In genomic region chr7:30840306-30840705, GRCm38 (mm10) we compare ENCODE assay signal across 29 mouse cellular contexts. TPM values are rescaled to one million over a fixed set of nuclear protein-coding genes. Genes with fewer than 3 reads are reported as not detected.
DNase-seq lines count a peak whose midpoint lies in the region; ATAC-seq and TF ChIP-seq lines count a peak whose summit lies in the region.
"Had no signal": no experiment of that assay in that cellular context is flagged by ENCODE, and none has a peak within 500 bp of the region (broad histone marks: within the 10 kb centered on the region; RNA-seq: fewer than 3 reads in every experiment).

No protein-coding gene starts in this region.

- H3K4me3 ChIP-seq in hindbrain, postnatal 0 days (ENCODE audit: low read length), result no peak overlapping the region
- H3K4me3 ChIP-seq in hindbrain, embryonic 11.5 days (ENCODE audit: low read depth, low read length), result no peak overlapping the region
- H3K4me3 ChIP-seq: forebrain, embryonic 10.5 days; forebrain, embryonic 15.5 days; heart, embryonic 13.5 days; hindbrain, embryonic 13.5 days had no signal

- DNase-seq in hindbrain, postnatal 0 days (ENCODE audit: low spot score), result peak; percentile 10
- no peak for DNase-seq in hindbrain, embryonic 11.5 days (ENCODE audit: low spot score)
- peak; percentile 35 for DNase-seq in testis, postnatal 14 days (ENCODE audit: low spot score)
- DNase-seq in testis, postnatal 10 days (ENCODE audit: low spot score), result no peak
- DNase-seq in brain, embryonic 14.5 days (ENCODE audit: low read depth), result peak; percentile 13
- DNase-seq in cerebellum, postnatal 10 days, result no peak
- DNase-seq: adrenal gland, adult 2 months; adrenal gland, postnatal 14 days; cerebellum, adult 11-12 months; cerebellum, adult 8-10 months; cerebellum, postnatal 14 days; gastrocnemius, postnatal 25 days had no signal

- TF ChIP-seq POLR2A in brain, embryonic 14.5 days (IDR thresholded peaks at IDR 0.05; ENCODE audit: borderline replicate concordance, extremely low read depth, insufficient read depth, insufficient read length, poor library complexity, severe bottlenecking), result no peak

- no peak overlapping the region for H3K27ac ChIP-seq in hindbrain, postnatal 0 days
- no peak overlapping the region for H3K27ac ChIP-seq in hindbrain, embryonic 11.5 days (ENCODE audit: low read depth, low read length)
- H3K27ac ChIP-seq: forebrain, embryonic 10.5 days; forebrain, embryonic 15.5 days; heart, embryonic 13.5 days; hindbrain, embryonic 13.5 days had no signal

- H3K27me3 ChIP-seq in hindbrain, postnatal 0 days (ENCODE audit: insufficient read depth, low read length), result no peaks in the 10 kb centered on the region
- H3K27me3 ChIP-seq in hindbrain, embryonic 11.5 days (ENCODE audit: control insufficient read depth, insufficient read depth, low read length), result no peaks in the 10 kb centered on the region
- H3K27me3 ChIP-seq: forebrain, embryonic 15.5 days; hindbrain, embryonic 13.5 days had no signal

- H3K4me2 ChIP-seq in hindbrain, postnatal 0 days (ENCODE audit: low read depth, low read length), result no peak overlapping the region
- no peak overlapping the region for H3K4me2 ChIP-seq in hindbrain, embryonic 11.5 days (replicated peaks; ENCODE audit: low read depth, low read length)
- H3K4me2 ChIP-seq: forebrain, embryonic 15.5 days; heart, embryonic 13.5 days; hindbrain, embryonic 13.5 days had no signal

- WGBS in hindbrain, postnatal 0 days, result 70% methylated on average over 3 of the region's 3 CpGs
- WGBS in hindbrain, embryonic 11.5 days, result 85% methylated on average over 3 of the region's 3 CpGs

- no peak for ATAC-seq in hindbrain, postnatal 0 days
- ATAC-seq in hindbrain, embryonic 11.5 days (ENCODE audit: low FRiP score), result no peak
- ATAC-seq: CD4-positive, CD25-positive, alpha-beta regulatory T cell, adult 4 months; forebrain, embryonic 15.5 days; hindbrain, embryonic 16.5 days; inflammation-experienced regulatory T-cells, adult 6 months; Patski had no signal

- no peaks in the 10 kb centered on the region for H3K4me1 ChIP-seq in hindbrain, postnatal 0 days (ENCODE audit: insufficient read depth, low read length)
- no peaks in the 10 kb centered on the region for H3K4me1 ChIP-seq in hindbrain, embryonic 11.5 days (replicated peaks; ENCODE audit: control insufficient read depth, insufficient read depth, low read length)
- H3K4me1 ChIP-seq: forebrain, embryonic 10.5 days; forebrain, embryonic 15.5 days had no signal

- no peak for TF ChIP-seq CTCF in hindbrain, postnatal 0 days (IDR thresholded peaks at IDR 0.05; ENCODE audit: low read depth)
- TF ChIP-seq CTCF in brain, embryonic 14.5 days (IDR thresholded peaks at IDR 0.05; ENCODE audit: borderline replicate concordance, extremely low read depth, insufficient read depth, insufficient read length), result no peak

- no peak overlapping the region for H3K9ac ChIP-seq in hindbrain, postnatal 0 days (replicated peaks; ENCODE audit: low read length)
- H3K9ac ChIP-seq in hindbrain, embryonic 11.5 days (ENCODE audit: low read depth, low read length), result no peak overlapping the region
- H3K9ac ChIP-seq: forebrain, embryonic 15.5 days; heart, embryonic 13.5 days; hindbrain, embryonic 13.5 days had no signal

- H3K9me3 ChIP-seq in hindbrain, postnatal 0 days (ENCODE audit: low read length), result no peaks in the 10 kb centered on the region
- H3K9me3 ChIP-seq in hindbrain, embryonic 11.5 days (ENCODE audit: control insufficient read depth, low read length), result no peaks in the 10 kb centered on the region
- H3K9me3 ChIP-seq: forebrain, embryonic 10.5 days; forebrain, embryonic 15.5 days; heart, embryonic 13.5 days; hindbrain, embryonic 13.5 days had no signal

- H3K36me3 ChIP-seq in hindbrain, postnatal 0 days (ENCODE audit: insufficient read depth, low read length), result no peaks in the 10 kb centered on the region
- H3K36me3 ChIP-seq in hindbrain, embryonic 11.5 days (ENCODE audit: control insufficient read depth, insufficient read depth, low read length), result no peaks in the 10 kb centered on the region
- H3K36me3 ChIP-seq: forebrain, embryonic 10.5 days; forebrain, embryonic 15.5 days; heart, embryonic 13.5 days; hindbrain, embryonic 13.5 days had no signal

RNA-seq across cellular contexts. Expression of gene Ffar3, which starts 15.7 kb away (rescaled TPM):
- total RNA-seq in hindbrain, postnatal 0 days (2014; rRNA removed), result 0.05 TPM in 1 of 2 replicates, not detected in the other
- polyA plus RNA-seq in hindbrain, postnatal 0 days (2015; fragmentation: Nextera tagmentation; extraction: Ambion mirVana), result 0.09 TPM in 1 of 2 replicates, not detected in the other
- not detected in 2 replicates for polyA plus RNA-seq in hindbrain, embryonic 11.5 days (2014; fragmentation: Nextera tagmentation; extraction: Ambion mirVana)
- not detected in 2 replicates for polyA plus RNA-seq in brain, embryonic 14.5 days (2012; rRNA removed)
- total RNA-seq: gastrocnemius, adult 8-10 months; gastrocnemius, postnatal 25 days; heart, adult 18-20 months; heart, postnatal 25 days; hematopoietic stem cell, adult 5-6 weeks had no signal
- polyA plus RNA-seq: C2C12; CD4-positive, CD25-positive, alpha-beta regulatory T cell, adult 4 months; embryonic facial prominence, embryonic 11.5 days; embryonic facial prominence, embryonic 14.5 days; forebrain, embryonic 10.5 days; forebrain, embryonic 15.5 days; gonadal fat pad, adult 2 months; heart, embryonic 13.5 days; heart, embryonic 16.5 days; Patski had no signal

RNA-seq across cellular contexts. Expression of gene Ffar2, which starts 16.7 kb away (rescaled TPM):
- total RNA-seq in hindbrain, postnatal 0 days (2014; rRNA removed), result 0.16 TPM in 1 of 2 replicates, not detected in the other
- 0.19 and 0.23 TPM in 2 replicates for polyA plus RNA-seq in hindbrain, postnatal 0 days (2015; fragmentation: Nextera tagmentation; extraction: Ambion mirVana)
- 0.20 TPM in 1 of 2 replicates, not detected in the other for polyA plus RNA-seq in hindbrain, embryonic 11.5 days (2014; fragmentation: Nextera tagmentation; extraction: Ambion mirVana)
- 0.13 and 0.46 TPM in 2 replicates for polyA plus RNA-seq in brain, embryonic 14.5 days (2012; rRNA removed)
- polyA plus RNA-seq: C2C12; embryonic facial prominence, embryonic 11.5 days; forebrain, embryonic 10.5 days; heart, embryonic 13.5 days; Patski had no signal

RNA-seq across cellular contexts. Expression of gene Ffar1, which starts 21.1 kb away (rescaled TPM):
- not detected in 2 replicates for total RNA-seq in hindbrain, postnatal 0 days (2014; rRNA removed)
- not detected in 2 replicates for polyA plus RNA-seq in hindbrain, postnatal 0 days (2015; fragmentation: Nextera tagmentation; extraction: Ambion mirVana)
- polyA plus RNA-seq in hindbrain, embryonic 11.5 days (2014; fragmentation: Nextera tagmentation; extraction: Ambion mirVana), result not detected in 2 replicates
- not detected in 2 replicates for polyA plus RNA-seq in brain, embryonic 14.5 days (2012; rRNA removed)
- total RNA-seq: adrenal gland, adult 2 months; adrenal gland, postnatal 14 days; gastrocnemius, adult 8-10 months; gastrocnemius, postnatal 25 days; heart, postnatal 25 days; hematopoietic stem cell, adult 5-6 weeks had no signal
- polyA plus RNA-seq: adrenal gland, adult 2 months; C2C12; embryonic facial prominence, embryonic 11.5 days; embryonic facial prominence, embryonic 14.5 days; forebrain, embryonic 10.5 days; forebrain, embryonic 15.5 days; heart, embryonic 13.5 days; hindbrain, embryonic 13.5 days; hindbrain, embryonic 16.5 days; Patski had no signal

RNA-seq across cellular contexts. Expression of gene Cd22, which starts 39.8 kb away (rescaled TPM):
- total RNA-seq in hindbrain, postnatal 0 days (2014; rRNA removed), result 0.07 and 3.2 TPM in 2 replicates
- polyA plus RNA-seq in hindbrain, postnatal 0 days (2015; fragmentation: Nextera tagmentation; extraction: Ambion mirVana), result 0.09 and 0.20 TPM in 2 replicates
- not detected in 2 replicates for polyA plus RNA-seq in hindbrain, embryonic 11.5 days (2014; fragmentation: Nextera tagmentation; extraction: Ambion mirVana)
- 0.05 TPM in 1 of 2 replicates, not detected in the other for polyA plus RNA-seq in brain, embryonic 14.5 days (2012; rRNA removed)
- total RNA-seq: gastrocnemius, adult 8-10 months; hematopoietic stem cell, adult 5-6 weeks had no signal
- polyA plus RNA-seq: embryonic facial prominence, embryonic 11.5 days; forebrain, embryonic 10.5 days; forebrain, embryonic 15.5 days; heart, embryonic 13.5 days; hindbrain, embryonic 13.5 days; hindbrain, embryonic 16.5 days; Patski had no signal

RNA-seq across cellular contexts. Expression of gene Krtdap, which starts 52.6 kb away (rescaled TPM):
- not detected in 2 replicates for total RNA-seq in hindbrain, postnatal 0 days (2014; rRNA removed)
- 0.66 and 1.8 TPM in 2 replicates for polyA plus RNA-seq in hindbrain, postnatal 0 days (2015; fragmentation: Nextera tagmentation; extraction: Ambion mirVana)
- not detected in 2 replicates for polyA plus RNA-seq in hindbrain, embryonic 11.5 days (2014; fragmentation: Nextera tagmentation; extraction: Ambion mirVana)
- polyA plus RNA-seq in brain, embryonic 14.5 days (2012; rRNA removed), result 5.6 and 30.7 TPM in 2 replicates
- total RNA-seq: adrenal gland, adult 2 months; heart, adult 18-20 months; heart, postnatal 25 days; hematopoietic stem cell, adult 5-6 weeks had no signal
- polyA plus RNA-seq: adrenal gland, adult 2 months; C2C12; CD4-positive, CD25-positive, alpha-beta regulatory T cell, adult 4 months; embryonic facial prominence, embryonic 11.5 days; forebrain, embryonic 10.5 days; hindbrain, embryonic 13.5 days; inflammation-experienced regulatory T-cells, adult 6 months; Patski had no signal

Comparison
In these comparisons a context has a peak if more than half of its experiments do, and no peak if none do; other contexts are left out.
1. DNase-seq: peak in hindbrain, postnatal 0 days (single experiment), testis, postnatal 14 days (single experiment) and brain, embryonic 14.5 days (single experiment); none in hindbrain, embryonic 11.5 days (single experiment), testis, postnatal 10 days (single experiment) and cerebellum, postnatal 10 days (0 of 2).